Mouse (Mus musculus) olfactory bulb, adult 2 months (tissue): Measurements from ENCODE around the gene Gm20696.

ENCODE experiments used
- CTCF ChIP-seq: fragments of 200-500 bp; IDR thresholded peaks from 2 replicates; pipeline ENCODE4 v1.5.1; 2012; ENCODE audit warnings: low read depth, mild to moderate bottlenecking, low read length, moderate library complexity; ENCODE audit not compliant: insufficient read depth
- POLR2A ChIP-seq: fragments of 200-500 bp; IDR thresholded peaks from 2 replicates; pipeline ENCODE4 v1.6.1; 2012; ENCODE audit warnings: mild to moderate bottlenecking, low read depth, low read length, moderate library complexity; ENCODE audit not compliant: insufficient read depth

GRCm38 (mm10) chr6:99265173-99265572 is 401.4 kb downstream of the Gm20696 start:
- no peak for TF ChIP-seq POLR2A
- TF ChIP-seq CTCF = no peak
